Mouse (Mus musculus) kidney, postnatal 0 days (tissue): ENCODE data around the gene Tmc3. TPM values are rescaled to one million over a fixed set of nuclear protein-coding genes. Genes with fewer than 3 reads are reported as not detected.

Source experiments
- ATAC-seq: fragments of 200-750 bp; cut with Nextera tagmentation; replicated peaks from 2 replicates; pipeline ENCODE4 v1.8.0; 2017; ENCODE audit warnings: low read depth, moderate number of reproducible peaks, moderate TSS enrichment, moderate library complexity; ENCODE audit not compliant: low FRiP score
- DNase-seq: peaks from one replicate; pipeline ENCODE4 v3.0.0-alpha.2; 2016; ENCODE audit warnings: low spot score
- H3K27ac ChIP-seq: fragments of 300-500 bp; sonication (generic); 2 replicates; pipeline ENCODE4 v1.5.1; 2014; ENCODE audit warnings: mild to moderate bottlenecking
- H3K27me3 ChIP-seq: fragments of 300-500 bp; sonication (generic); 2 replicates; pipeline ENCODE4 v1.6.1; 2014; ENCODE audit warnings: low read length, mixed read lengths; ENCODE audit not compliant: insufficient read depth
- H3K36me3 ChIP-seq: fragments of 300-500 bp; sonication (generic); 2 replicates; pipeline ENCODE4 v1.6.1; 2014; ENCODE audit warnings: low read length, mixed read lengths; ENCODE audit not compliant: insufficient read depth
- H3K4me1 ChIP-seq: fragments of 300-500 bp; sonication (generic); replicated peaks from 2 replicates; pipeline ENCODE4 v1.6.1; 2014; ENCODE audit warnings: antibody characterized with exemption, low read length, mixed read lengths; ENCODE audit not compliant: insufficient read depth
- H3K4me2 ChIP-seq: fragments of 300-500 bp; sonication (generic); 2 replicates; pipeline ENCODE4 v1.6.1; 2014; ENCODE audit warnings: mild to moderate bottlenecking, low read length, moderate library complexity, mixed read lengths
- H3K4me3 ChIP-seq: fragments of 300-500 bp; sonication (generic); replicated peaks from 2 replicates; pipeline ENCODE4 v1.5.1; 2014; ENCODE audit warnings: low read depth, low read length
- H3K9ac ChIP-seq: fragments of 300-500 bp; sonication (generic); 2 replicates; pipeline ENCODE4 v1.6.1; 2014; ENCODE audit warnings: low read depth, low read length
- H3K9me3 ChIP-seq: fragments of 300-500 bp; sonication (generic); replicated peaks from 2 replicates; pipeline ENCODE4 v1.6.1; 2016; ENCODE audit warnings: low read length, inconsistent platforms, mixed read lengths
- CTCF ChIP-seq: IDR thresholded peaks from 2 replicates; pipeline ENCODE4 v1.5.1; 2016; ENCODE audit warnings: antibody characterized with exemption, low read depth, mild to moderate bottlenecking, moderate library complexity
- WGBS: fragments of 180-500 bp; shearing (Covaris S2); extraction: QIAGEN DNeasy Blood & Tissue Kit; methylation state at CpG from one replicate; pipeline ENCODE4 v1.1.7; 2014; 5-methylcytosine and 5-hydroxymethylcytosine counted together
- polyA plus RNA-seq: library from polyadenylated mRNA; unstranded; fragments of >200 nt; fragmentation: Nextera tagmentation; extraction: Ambion mirVana; gene quantifications from 2 replicates; pipeline ENCODE4 v1.2.1, GENCODE M21; 2015

Tmc3 gene
- polyA plus RNA-seq, 1 experiment from 2014 or later, result 1.9 TPM

- Histone ChIP-seq H3K4me2 (no peak overlapping the region), H3K36me3 (no peaks in the 10 kb centered on the region), H3K4me3 (no peak overlapping the region), H3K27ac (no peak overlapping the region), H3K9ac (no peak overlapping the region), H3K9me3 (no peaks in the 10 kb centered on the region), H3K4me1 (no peaks in the 10 kb centered on the region), H3K27me3 (no peaks in the 10 kb centered on the region)
- DNase-seq (no peak), ATAC-seq (no peak)
- 72% methylated on average over 3 of the region's 3 CpGs for WGBS
- TF ChIP-seq CTCF, result no peak
These were observed 9.3 kb downstream of the Tmc3 start for GRCm38 (mm10) chr7:83594056-83594455.

- TF ChIP-seq CTCF, result no peak
- Histone ChIP-seq H3K9ac (no peak overlapping the region), H3K36me3 (no peaks in the 10 kb centered on the region), H3K9me3 (no peaks in the 10 kb centered on the region), H3K4me2 (no peak overlapping the region), H3K27me3 (no peaks in the 10 kb centered on the region), H3K4me3 (no peak overlapping the region), H3K27ac (no peak overlapping the region), H3K4me1 (no peaks in the 10 kb centered on the region)
- ATAC-seq, result no peak
- DNase-seq, result no peak
- 92% methylated on average over 3 of the region's 3 CpGs for WGBS
These were observed 12.3 kb downstream of the Tmc3 start for GRCm38 (mm10) chr7:83597063-83597462.

- no peak overlapping the region for H3K4me2 ChIP-seq
- H3K36me3 ChIP-seq, result no peaks in the 10 kb centered on the region
- H3K4me3 ChIP-seq, result no peak overlapping the region
- H3K9me3 ChIP-seq, result no peaks in the 10 kb centered on the region
- no peak for TF ChIP-seq CTCF
- H3K27ac ChIP-seq, result no peak overlapping the region
- no peaks in the 10 kb centered on the region for H3K4me1 ChIP-seq
- ATAC-seq (no peak), DNase-seq (no peak)
- no peaks in the 10 kb centered on the region for H3K27me3 ChIP-seq
- H3K9ac ChIP-seq, result no peak overlapping the region
- 89% methylated on average over 13 of the region's 13 CpGs for WGBS
These were observed 14.5 kb downstream of the Tmc3 start for GRCm38 (mm10) chr7:83598997-83599912.

GRCm38 (mm10) chr7:83599913-83600286, 15.2 kb downstream of the Tmc3 start:
- peak; percentile 63 for TF ChIP-seq CTCF
- ATAC-seq (no peak), DNase-seq (peak; percentile 28)
- no peaks in the 10 kb centered on the region for H3K36me3 ChIP-seq
- no peak overlapping the region for H3K4me3 ChIP-seq
- WGBS, result 67% methylated on average over 8 of the region's 8 CpGs
- H3K4me1 ChIP-seq, result no peaks in the 10 kb centered on the region
- no peak overlapping the region for H3K4me2 ChIP-seq
- no peaks in the 10 kb centered on the region for H3K27me3 ChIP-seq
- no peaks in the 10 kb centered on the region for H3K9me3 ChIP-seq
- no peak overlapping the region for H3K9ac ChIP-seq
- H3K27ac ChIP-seq, result no peak overlapping the region

GRCm38 (mm10) chr7:83604180-83604944, 19.6 kb downstream of the Tmc3 start:
- no peak overlapping the region for H3K27ac ChIP-seq
- DNase-seq, result no peak

GRCm38 (mm10) chr7:83606796-83607195, 22.1 kb downstream of the Tmc3 start:
- no peak for TF ChIP-seq CTCF
- H3K4me2 ChIP-seq, result no peak overlapping the region

More at GRCm38 (mm10) chr7:83604180-83604944, 19.6 kb downstream of the Tmc3 start:
- no peaks in the 10 kb centered on the region for H3K9me3 ChIP-seq
- no peak overlapping the region for H3K9ac ChIP-seq
- no peak overlapping the region for H3K4me2 ChIP-seq
- no peak overlapping the region for H3K4me3 ChIP-seq
- H3K27me3 ChIP-seq, result no peaks in the 10 kb centered on the region
- no peaks in the 10 kb centered on the region for H3K4me1 ChIP-seq
- H3K36me3 ChIP-seq, result no peaks in the 10 kb centered on the region
- no peak for TF ChIP-seq CTCF
- WGBS, result 95% methylated on average over 7 of the region's 7 CpGs
- no peak for ATAC-seq

More at GRCm38 (mm10) chr7:83606796-83607195, 22.1 kb downstream of the Tmc3 start:
- H3K27me3 ChIP-seq, result no peaks in the 10 kb centered on the region
- no peak overlapping the region for H3K27ac ChIP-seq
- no peaks in the 10 kb centered on the region for H3K4me1 ChIP-seq
- H3K9ac ChIP-seq, result no peak overlapping the region
- no peak overlapping the region for H3K4me3 ChIP-seq
- no peak for DNase-seq
- 94% methylated on average over 2 of the region's 2 CpGs for WGBS
- no peaks in the 10 kb centered on the region for H3K9me3 ChIP-seq
- no peaks in the 10 kb centered on the region for H3K36me3 ChIP-seq
- ATAC-seq, result no peak
